Mouse (Mus musculus) liver, adult 2 months (tissue): ENCODE results near the gene Gm20388.

Experiments used
- CTCF ChIP-seq: fragments of 200-500 bp; IDR thresholded peaks from 2 replicates; pipeline ENCODE4 v1.5.1; 2011; ENCODE audit warnings: low read depth, low read length, control low read depth
- POLR2A ChIP-seq: fragments of 200-500 bp; IDR thresholded peaks from 2 replicates; pipeline ENCODE4 v1.6.1; 2011; ENCODE audit warnings: low read length, control low read depth; ENCODE audit not compliant: insufficient read depth; ENCODE audit errors: extremely low read depth

- no peak for TF ChIP-seq CTCF
- no peak for TF ChIP-seq POLR2A
These were observed 1620.0 kb downstream of the Gm20388 start for GRCm38 (mm10) chr8:121530639-121531038.
